Mouse (Mus musculus) liver, adult 2 months (tissue): Measurements from ENCODE around the gene Zbtb20. TPM values are rescaled to one million over a fixed set of nuclear protein-coding genes. Genes with fewer than 3 reads are reported as not detected.

Experiments used
- DNase-seq: peaks from one replicate; pipeline ENCODE4 v3.0.0-alpha.2; 2011; ENCODE audit warnings: low read depth, low spot score; ENCODE audit errors: extremely low read depth
- H3K27ac ChIP-seq: fragments of 200-500 bp; replicated peaks from 2 replicates; pipeline ENCODE4 v1.5.1; 2012; ENCODE audit warnings: low read depth, mild to moderate bottlenecking, control low read depth, inconsistent platforms, low read length; ENCODE audit not compliant: insufficient read depth
- H3K27me3 ChIP-seq: fragments of 200-500 bp; 2 replicates; pipeline ENCODE4 v1.6.1; 2012; ENCODE audit warnings: mild to moderate bottlenecking, moderate library complexity, low read length, inconsistent platforms; ENCODE audit not compliant: control insufficient read depth, insufficient read depth
- H3K36me3 ChIP-seq: fragments of 200-500 bp; 2 replicates; pipeline ENCODE4 v1.6.1; 2012; ENCODE audit warnings: low read length, inconsistent platforms; ENCODE audit not compliant: control insufficient read depth, insufficient read depth
- H3K4me1 ChIP-seq: fragments of 200-500 bp; 2 replicates; pipeline ENCODE4 v1.6.1; 2011; ENCODE audit warnings: low read length; ENCODE audit not compliant: control insufficient read depth, insufficient read depth
- H3K4me3 ChIP-seq: fragments of 200-500 bp; 2 replicates; pipeline ENCODE4 v1.5.1; 2011; ENCODE audit warnings: low read depth, mild to moderate bottlenecking, control low read depth, low read length, moderate library complexity; ENCODE audit not compliant: insufficient read depth
- H3K79me2 ChIP-seq: fragments of 200-500 bp; 2 replicates; pipeline ENCODE4 v1.6.1; 2012; ENCODE audit warnings: inconsistent platforms, mild to moderate bottlenecking, low read length, moderate library complexity; ENCODE audit not compliant: control insufficient read depth, insufficient read depth
- H3K9ac ChIP-seq: fragments of 200-500 bp; 2 replicates; pipeline ENCODE4 v1.6.1; 2012; ENCODE audit warnings: low read depth, mild to moderate bottlenecking, control low read depth, inconsistent platforms, low read length
- CTCF ChIP-seq: fragments of 200-500 bp; IDR thresholded peaks from 2 replicates; pipeline ENCODE4 v1.5.1; 2011; ENCODE audit warnings: low read depth, low read length, control low read depth
- POLR2A ChIP-seq: fragments of 200-500 bp; IDR thresholded peaks from 2 replicates; pipeline ENCODE4 v1.6.1; 2011; ENCODE audit warnings: low read length, control low read depth; ENCODE audit not compliant: insufficient read depth; ENCODE audit errors: extremely low read depth
- WGBS: fragments of 180-500 bp; shearing (Covaris S2); methylation state at CpG from one replicate; pipeline ENCODE4 v1.1.7; 2018; 5-methylcytosine and 5-hydroxymethylcytosine counted together
- polyA plus RNA-seq: library from polyadenylated mRNA; depleted of rRNA; stranded (reverse); fragments of >200 nt; gene quantifications from 2 replicates; pipeline ENCODE4 v1.2.3, GENCODE M21; 2012
- total RNA-seq: library from RNA; depleted of rRNA; stranded (reverse); fragments of >200 nt; gene quantifications from 2 replicates; pipeline ENCODE4 v1.2.3, GENCODE M21; 2014

The Zbtb20 gene
- total and polyA plus RNA-seq, 2 experiments, result 17.8 to 52.6 TPM

DNA sequence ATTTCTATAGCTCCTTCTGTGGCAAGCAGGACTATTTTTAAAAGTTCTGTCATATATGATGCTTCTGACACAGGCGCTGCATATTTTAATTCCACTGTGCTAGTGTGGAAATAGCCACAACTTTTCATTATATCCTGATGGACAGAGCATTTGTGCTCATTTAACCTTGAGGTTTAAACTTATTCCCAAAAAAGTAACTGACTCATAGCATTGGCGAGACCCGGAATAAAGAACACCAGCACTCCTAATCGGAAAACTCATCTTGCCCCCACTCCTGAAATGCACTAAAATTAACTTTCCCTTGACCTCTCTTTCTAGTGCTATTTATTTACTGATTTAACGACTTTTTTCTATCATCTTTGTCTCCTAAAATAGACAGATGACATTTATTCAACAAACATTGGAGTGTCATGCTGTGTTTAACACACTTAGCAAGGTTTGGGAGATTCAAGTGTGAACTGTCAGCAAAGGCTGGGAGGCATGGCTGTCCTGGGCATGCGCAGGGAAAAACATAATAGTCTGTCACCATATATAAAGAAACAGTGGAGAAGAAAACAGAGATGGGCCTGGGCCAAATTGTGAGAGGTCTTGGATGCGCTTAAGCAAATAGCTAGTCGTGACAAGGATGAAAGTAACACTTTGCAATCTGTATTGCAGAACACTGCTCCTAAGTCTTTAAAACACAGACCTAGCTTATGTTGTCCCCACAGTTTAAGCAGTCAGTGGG lies 580.9 kb downstream of the Zbtb20 start:
- H3K36me3 ChIP-seq, result peaks cover 3% of the 10 kb centered on the region; the same call in 1 of the 2 replicates
- H3K9ac ChIP-seq, result no peak overlapping the region
- H3K79me2 ChIP-seq, result peaks cover 11% of the 10 kb centered on the region; the same call in 1 of the 2 replicates
- no peak for DNase-seq
- WGBS, result 65% methylated on average over 8 of the region's 8 CpGs
- H3K27ac ChIP-seq, result no peak overlapping the region
- H3K4me1 ChIP-seq, result no peaks in the 10 kb centered on the region
- TF ChIP-seq CTCF (no peak), POLR2A (no peak)
- no peaks in the 10 kb centered on the region for H3K27me3 ChIP-seq
- H3K4me3 ChIP-seq, result no peak overlapping the region

DNA sequence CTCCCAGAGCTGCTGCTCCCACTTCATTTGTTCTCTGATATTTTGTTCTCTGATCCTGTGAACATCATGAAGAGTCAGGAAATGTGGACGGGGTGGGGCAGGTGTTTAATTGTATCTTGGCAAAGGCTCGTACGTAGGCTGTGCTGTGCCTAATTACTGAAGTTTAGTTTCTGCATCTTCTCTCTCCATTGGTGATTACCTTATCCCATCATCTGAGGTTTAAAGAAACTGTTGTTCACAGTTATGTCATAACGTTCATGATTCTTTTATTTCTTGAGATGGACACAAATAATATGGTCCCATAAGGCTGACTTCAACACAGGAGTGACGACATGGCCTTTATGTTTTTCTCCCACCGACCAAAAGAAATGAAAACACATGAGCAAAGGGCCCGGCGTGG lies 582.1 kb downstream of the Zbtb20 start:
- Histone ChIP-seq H3K79me2 (peaks cover 12% of the 10 kb centered on the region; the same call in 1 of the 2 replicates), H3K27ac (no peak overlapping the region), H3K4me3 (no peak overlapping the region), H3K36me3 (peaks cover 3% of the 10 kb centered on the region; the same call in 1 of the 2 replicates), H3K9ac (no peak overlapping the region), H3K4me1 (peaks cover 6% of the 10 kb centered on the region), H3K27me3 (no peaks in the 10 kb centered on the region)
- no peak for DNase-seq
- WGBS, result 94% methylated on average over 8 of the region's 8 CpGs
- no peak for TF ChIP-seq POLR2A
- no peak for TF ChIP-seq CTCF

DNA sequence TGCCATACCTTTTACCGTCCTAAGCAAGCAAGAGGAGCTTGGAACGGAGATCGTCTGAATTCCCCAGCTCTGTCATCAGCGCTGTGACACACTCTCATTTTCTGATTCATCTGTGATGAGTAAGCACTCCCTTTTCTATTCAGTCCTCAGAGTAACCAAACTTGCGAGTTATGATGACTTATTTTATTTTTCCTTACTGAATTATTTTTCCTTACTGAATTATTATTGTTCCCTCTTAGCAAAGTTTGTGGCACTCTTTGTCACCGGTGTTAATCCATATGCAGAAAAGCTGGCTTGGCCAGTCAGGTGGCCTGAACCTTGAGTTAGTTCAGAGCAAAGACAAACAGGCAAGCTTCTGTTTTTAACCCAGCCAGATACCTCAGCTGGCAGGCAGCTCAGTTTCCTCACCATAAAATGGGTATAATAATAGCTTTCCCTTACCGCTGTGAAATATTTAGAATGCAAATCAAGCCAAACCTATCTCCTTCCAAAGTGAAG lies 583.1 kb downstream of the Zbtb20 start:
- TF ChIP-seq CTCF, result no peak
- no peak for TF ChIP-seq POLR2A
- Histone ChIP-seq H3K9ac (no peak overlapping the region), H3K4me1 (peaks cover 11% of the 10 kb centered on the region), H3K27ac (no peak overlapping the region), H3K36me3 (peaks cover 3% of the 10 kb centered on the region), H3K79me2 (peaks cover 6% of the 10 kb centered on the region; the same call in 1 of the 2 replicates), H3K4me3 (no peak overlapping the region), H3K27me3 (no peaks in the 10 kb centered on the region)
- no peak for DNase-seq
- 79% methylated on average over 7 of the region's 7 CpGs for WGBS

DNA sequence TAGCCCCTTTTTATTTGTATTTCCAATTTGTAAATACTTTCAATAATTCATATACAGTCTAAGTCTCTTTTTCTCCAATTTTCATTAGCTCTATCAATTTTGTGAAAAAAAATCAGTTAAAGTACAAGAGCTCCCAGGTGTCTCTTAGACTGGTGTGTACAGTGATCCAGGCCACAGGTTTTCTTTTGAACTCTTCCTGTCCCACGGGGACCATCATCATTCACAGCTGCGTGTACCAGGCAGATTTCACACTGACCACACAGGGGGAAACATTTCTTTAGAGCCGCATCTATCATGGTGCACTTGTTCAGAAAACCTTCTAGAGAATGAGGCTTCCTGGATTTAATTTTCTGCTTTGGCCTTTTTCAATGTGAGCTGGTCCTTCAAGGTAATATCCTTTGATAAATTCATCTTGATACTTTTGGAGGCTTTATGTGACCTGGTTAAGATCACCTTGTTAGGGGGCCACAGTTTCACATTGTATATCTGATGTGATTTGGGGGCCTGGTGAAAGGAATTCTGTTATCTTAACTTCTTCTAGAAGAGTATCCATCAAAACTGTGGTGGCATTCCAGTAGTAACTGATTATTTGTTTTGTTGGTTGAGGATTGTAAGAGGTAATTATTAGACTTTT lies 586.2 kb downstream of the Zbtb20 start:
- no peaks in the 10 kb centered on the region for H3K27me3 ChIP-seq
- peaks cover 15% of the 10 kb centered on the region for H3K79me2 ChIP-seq
- WGBS, result 97% methylated on average over 3 of the region's 3 CpGs
- no peak overlapping the region for H3K4me3 ChIP-seq
- H3K9ac ChIP-seq, result no peak overlapping the region
- peaks cover 7% of the 10 kb centered on the region for H3K36me3 ChIP-seq
- peaks cover 26% of the 10 kb centered on the region for H3K4me1 ChIP-seq
- DNase-seq, result no peak
- TF ChIP-seq CTCF (no peak), POLR2A (no peak)
- H3K27ac ChIP-seq, result no peak overlapping the region

DNA sequence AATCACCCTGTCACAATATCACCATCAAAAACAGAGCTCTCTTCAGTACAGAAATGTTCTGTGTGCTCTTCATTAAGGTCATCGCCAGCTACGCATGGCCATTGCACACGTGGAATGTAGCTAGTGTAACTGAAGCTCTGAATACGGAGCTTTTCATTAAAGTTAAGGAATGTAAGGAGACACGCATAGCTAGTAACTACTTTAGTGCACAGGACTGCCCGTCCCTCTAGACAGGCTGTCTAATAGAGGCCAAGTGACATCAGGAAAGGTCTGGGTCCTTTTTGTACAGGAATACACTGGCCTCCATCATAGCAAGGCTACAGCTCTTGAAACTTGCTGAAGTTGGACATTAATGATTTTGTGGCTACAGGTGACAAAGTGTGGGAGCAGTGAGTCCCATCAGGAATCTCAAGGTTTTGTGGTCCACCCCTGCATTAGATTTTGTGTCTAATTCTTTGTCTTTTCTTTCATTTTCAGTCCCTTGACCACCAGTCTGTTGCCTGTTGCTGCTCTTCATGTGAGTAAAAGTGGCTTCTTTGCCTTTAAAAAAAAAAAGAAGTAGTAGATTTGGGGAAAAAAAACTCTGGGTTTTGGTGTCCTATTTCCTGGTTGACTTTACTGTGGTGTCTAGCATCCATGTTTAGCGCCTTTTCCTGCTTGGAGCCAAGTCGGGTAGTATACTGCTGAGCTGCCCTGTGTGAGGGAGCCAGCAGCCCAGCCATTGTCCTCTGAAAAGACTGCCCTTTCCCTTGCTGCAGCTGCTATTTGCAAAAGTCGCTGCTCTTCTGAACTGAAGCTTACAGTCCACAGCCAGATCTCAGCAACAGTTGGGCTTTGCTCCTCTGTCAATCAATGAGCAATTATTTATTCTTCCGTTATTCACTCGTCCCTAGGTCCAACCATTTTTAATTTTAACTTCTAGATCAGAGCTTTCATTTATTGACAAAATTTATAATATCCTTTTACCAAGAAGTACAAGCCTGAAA lies 587.1 kb downstream of the Zbtb20 start:
- peaks cover 10% of the 10 kb centered on the region for H3K36me3 ChIP-seq
- TF ChIP-seq POLR2A (no peak), CTCF (no peak)
- peaks cover 26% of the 10 kb centered on the region for H3K4me1 ChIP-seq
- 60% methylated on average over 11 of the region's 11 CpGs for WGBS
- no peak overlapping the region for H3K9ac ChIP-seq
- DNase-seq, result peak; percentile 75
- peaks cover 15% of the 10 kb centered on the region for H3K79me2 ChIP-seq
- H3K27me3 ChIP-seq, result no peaks in the 10 kb centered on the region
- no peak overlapping the region for H3K4me3 ChIP-seq
- H3K27ac ChIP-seq, result no peak overlapping the region
